Mouse (Mus musculus) erythroid progenitor cell, adult 5-6 weeks (primary cell): ENCODE measurements around the gene Pheta1. TPM values are rescaled to one million over a fixed set of nuclear protein-coding genes. Genes with fewer than 3 reads are reported as not detected.

ENCODE experiments used
- ATAC-seq: replicated peaks from 2 replicates; pipeline ENCODE4 v1.8.0; 2016; ENCODE audit warnings: moderate number of reproducible peaks, mild to moderate bottlenecking, moderate TSS enrichment, inconsistent platforms; ENCODE audit not compliant: poor library complexity, low FRiP score, severe bottlenecking
- total RNA-seq, 2 experiments: library from RNA; stranded (forward) in 1 of 2; stranded (reverse) in 1 of 2; fragments of 150-400 nt in 1 of 2; fragments of 186-747, 209-891 nt in 1 of 2; gene quantifications; 2 replicates each; pipeline versions ENCODE4 v1.2.3 to v1.2.4; 2015 to 2017; ENCODE audit warnings: low replicate concordance in 2 of 2

Gene Pheta1
- total RNA-seq, 2 experiments from 2014 or later = not detected

GRCm38 (mm10) chr5:121876901-121877300, 28.1 kb downstream of the Pheta1 start:
- no peak for ATAC-seq

- ATAC-seq = no peak
Observed at GRCm38 (mm10) chr5:121878703-121879102, 29.9 kb downstream of the Pheta1 start.

GRCm38 (mm10) chr5:121879211-121879610, 30.4 kb downstream of the Pheta1 start:
- no peak for ATAC-seq

- no peak for ATAC-seq
Observed at GRCm38 (mm10) chr5:121883356-121883755, 34.6 kb downstream of the Pheta1 start.

- no peak for ATAC-seq
Observed at GRCm38 (mm10) chr5:121889375-121889774, 40.6 kb downstream of the Pheta1 start.

- no peak for ATAC-seq
Observed at GRCm38 (mm10) chr5:121889819-121890362, 41.1 kb downstream of the Pheta1 start.

GRCm38 (mm10) chr5:121890925-121891324, 42.1 kb downstream of the Pheta1 start:
- no peak for ATAC-seq

GRCm38 (mm10) chr5:121892281-121892680, 43.5 kb downstream of the Pheta1 start:
- ATAC-seq = no peak

GRCm38 (mm10) chr5:121893581-121893980, 44.8 kb downstream of the Pheta1 start:
- no peak for ATAC-seq

- no peak for ATAC-seq
Observed at GRCm38 (mm10) chr5:121894647-121895046, 45.9 kb downstream of the Pheta1 start.

GRCm38 (mm10) chr5:121895117-121895756, 46.5 kb downstream of the Pheta1 start:
- no peak for ATAC-seq

- ATAC-seq = no peak
Observed at GRCm38 (mm10) chr5:121902809-121903745, 54.3 kb downstream of the Pheta1 start.

Other genes starting within 250 kb of the Pheta1 start
- 0.42 and 4.0 TPM in 2 replicates for gene Acad12, start 230.0 kb upstream of the Pheta1 start, total RNA-seq (2015; ENCODE audit: low replicate concordance)
- 0.23 and 0.26 TPM in 2 replicates for gene Acad12, start 230.0 kb upstream of the Pheta1 start, total RNA-seq (2017; ENCODE audit: low replicate concordance)
- not detected in 2 replicates for gene Acad10, start 188.5 kb upstream of the Pheta1 start, total RNA-seq (2015; ENCODE audit: low replicate concordance)
- gene Acad10, start 188.5 kb upstream of the Pheta1 start, total RNA-seq (2017; ENCODE audit: low replicate concordance) = 0.26 and 2.1 TPM in 2 replicates
- gene Brap, start 188.4 kb upstream of the Pheta1 start, total RNA-seq (2015; ENCODE audit: low replicate concordance) = 24.7 and 26.3 TPM in 2 replicates
- 35.5 and 64.2 TPM in 2 replicates for gene Brap, start 188.4 kb upstream of the Pheta1 start, total RNA-seq (2017; ENCODE audit: low replicate concordance)
- 171 and 190 TPM in 2 replicates for gene Atxn2, start 137.6 kb upstream of the Pheta1 start, total RNA-seq (2015; ENCODE audit: low replicate concordance)
- 170 and 182 TPM in 2 replicates for gene Atxn2, start 137.6 kb upstream of the Pheta1 start, total RNA-seq (2017; ENCODE audit: low replicate concordance)
- gene Sh2b3, start 11.3 kb upstream of the Pheta1 start, total RNA-seq (2015; ENCODE audit: low replicate concordance) = 12.2 and 14.1 TPM in 2 replicates
- gene Sh2b3, start 11.3 kb upstream of the Pheta1 start, total RNA-seq (2017; ENCODE audit: low replicate concordance) = 4.4 and 4.6 TPM in 2 replicates
- not detected in 2 replicates for gene Cux2, start 201.1 kb downstream of the Pheta1 start, total RNA-seq (2015; ENCODE audit: low replicate concordance)
- not detected in 2 replicates for gene Cux2, start 201.1 kb downstream of the Pheta1 start, total RNA-seq (2017; ENCODE audit: low replicate concordance)